Mouse (Mus musculus) fibroblast of lung, adult 2 months (primary cell): ENCODE data around the gene B230217C12Rik.

Experiments
- DNase-seq: peaks from one replicate; pipeline ENCODE4 v3.0.0-alpha.2; 2011; ENCODE audit warnings: low read depth

B230217C12Rik gene

DNA sequence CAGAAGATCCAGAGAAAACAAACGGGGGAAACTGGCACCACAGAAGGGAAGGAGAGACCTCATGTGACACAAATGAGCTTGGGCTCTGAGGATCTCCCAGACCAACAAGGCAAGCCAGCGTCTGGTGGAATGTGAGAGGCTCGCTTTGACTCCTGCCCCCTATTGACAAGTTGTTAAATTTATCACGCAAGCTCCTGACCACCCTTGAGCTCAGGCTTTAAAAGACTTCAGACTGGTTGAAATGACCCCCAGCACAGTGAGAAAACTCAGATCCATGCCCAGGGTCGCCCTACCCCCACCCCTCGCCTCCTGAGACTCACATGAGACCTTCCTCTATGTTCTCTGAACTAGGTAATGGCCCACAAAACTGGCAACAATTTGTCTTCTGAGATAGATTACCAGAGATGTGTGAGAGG, at the start of gene B230217C12Rik:
TSS of gene B230217C12Rik (plus strand) at position 242 of the 416 bp plus-strand sequence.
- no peak for DNase-seq

DNA sequence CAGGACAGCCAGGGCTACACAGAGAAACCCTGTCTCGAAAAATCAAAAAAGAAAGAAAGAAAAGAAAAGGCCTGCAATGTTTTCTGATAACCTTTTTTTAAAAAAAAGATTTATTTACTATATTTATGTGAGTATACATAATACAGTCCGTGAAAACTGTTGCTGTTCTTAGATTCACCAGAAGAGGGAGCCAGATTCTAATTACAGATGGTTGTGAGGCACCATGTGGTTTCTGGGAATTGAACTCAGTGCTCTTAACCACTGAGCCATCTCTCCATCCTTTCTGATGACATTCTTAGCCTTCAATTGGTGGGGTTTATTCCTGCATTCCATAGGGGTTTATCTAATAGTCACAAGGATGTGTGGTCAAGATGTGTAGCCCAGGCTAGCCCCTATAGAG, 47.4 kb upstream of the B230217C12Rik start:
- DNase-seq = no peak

DNA sequence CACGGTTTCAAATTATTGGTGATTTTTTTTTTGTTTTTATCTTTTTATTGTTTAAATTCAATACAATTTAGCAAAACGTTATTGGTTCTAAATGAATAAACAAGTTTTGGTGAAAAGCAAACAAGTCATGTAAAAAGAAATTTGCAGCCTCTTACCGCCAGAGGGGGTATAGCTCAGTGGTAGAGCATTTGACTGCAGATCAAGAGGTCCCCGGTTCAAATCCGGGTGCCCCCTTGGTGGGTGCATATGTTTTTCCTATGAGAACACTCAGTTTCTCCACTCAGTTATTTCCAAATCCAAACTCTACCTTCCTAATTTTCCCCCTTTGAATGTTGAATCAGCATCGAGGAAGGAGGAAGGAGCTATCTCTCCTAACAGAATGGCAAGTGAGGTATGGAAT, 43.7 kb upstream of the B230217C12Rik start:
- DNase-seq = no peak

DNA sequence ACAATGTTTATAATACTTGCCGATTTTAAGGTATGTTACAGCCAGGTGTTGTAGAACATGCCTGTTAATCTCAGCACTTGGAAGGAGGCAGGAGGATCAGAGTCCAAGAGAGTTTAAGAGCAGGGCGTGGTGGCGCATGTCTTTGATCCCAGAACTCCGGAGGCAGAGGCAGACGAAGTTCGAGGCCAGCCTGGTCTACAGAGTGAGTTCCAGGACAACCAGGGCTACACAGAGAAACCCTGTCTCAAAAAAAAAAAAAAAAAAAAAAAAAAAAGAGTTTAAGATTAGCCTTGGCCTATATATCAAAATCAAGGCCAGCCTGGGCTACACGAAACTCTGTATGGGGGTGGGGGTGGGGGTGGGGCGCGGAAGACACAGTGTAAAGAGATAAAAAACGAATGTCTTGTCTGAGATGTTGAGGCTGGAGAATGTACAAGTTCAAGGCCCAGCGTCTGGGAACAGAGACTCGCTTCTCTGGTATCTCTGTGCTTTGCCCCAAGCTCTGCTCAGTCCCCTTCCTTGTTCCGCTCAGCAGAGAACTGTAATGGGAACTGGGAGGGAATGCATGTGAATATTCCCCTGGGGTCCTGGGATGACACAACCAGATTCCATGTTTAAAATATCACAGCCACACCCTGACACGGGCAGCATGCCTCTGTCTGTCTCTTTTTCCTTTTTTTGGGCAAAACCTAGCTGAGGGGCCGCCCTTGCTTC, 43.1 kb upstream of the B230217C12Rik start:
- no peak for DNase-seq

DNA sequence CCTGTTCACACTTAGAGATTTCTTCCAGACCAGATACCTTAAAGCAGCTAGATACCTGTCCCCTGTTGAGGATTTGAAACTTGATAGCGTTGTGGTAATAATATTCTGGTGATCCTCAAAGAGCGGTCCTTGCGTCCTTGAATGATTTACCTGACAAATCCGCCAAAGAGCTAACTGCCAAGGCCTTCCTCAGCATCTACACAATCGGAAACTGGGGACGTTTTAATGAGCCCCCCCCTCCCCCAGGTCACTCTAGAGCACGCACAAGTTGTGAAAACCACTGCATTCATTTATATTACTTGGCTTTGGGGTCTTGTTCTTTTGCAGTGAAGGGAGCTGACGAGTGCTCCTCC, 42.5 kb upstream of the B230217C12Rik start:
- DNase-seq = no peak

DNA sequence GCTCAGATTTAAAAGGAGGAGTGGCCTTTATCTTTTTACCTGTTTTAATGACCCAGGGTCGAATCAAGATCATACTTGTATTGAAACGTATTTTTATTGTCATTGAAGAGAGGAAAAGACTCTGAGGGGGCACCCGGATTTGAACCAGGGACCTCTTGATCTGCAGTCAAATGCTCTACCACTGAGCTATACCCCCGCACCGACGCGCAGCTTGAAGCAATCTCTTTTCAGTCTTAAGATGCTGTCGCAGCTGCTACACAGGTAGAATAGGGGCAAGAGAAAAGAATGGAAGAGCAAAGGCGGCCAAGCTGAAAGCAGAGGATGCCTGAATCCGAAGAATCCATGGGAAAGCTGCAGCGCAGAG, 41.8 kb upstream of the B230217C12Rik start, which contains the start of gene Lasp1:
TSS of gene Lasp1 (plus strand) at position 219 of the 364 bp plus-strand sequence.
- DNase-seq = no peak

DNA sequence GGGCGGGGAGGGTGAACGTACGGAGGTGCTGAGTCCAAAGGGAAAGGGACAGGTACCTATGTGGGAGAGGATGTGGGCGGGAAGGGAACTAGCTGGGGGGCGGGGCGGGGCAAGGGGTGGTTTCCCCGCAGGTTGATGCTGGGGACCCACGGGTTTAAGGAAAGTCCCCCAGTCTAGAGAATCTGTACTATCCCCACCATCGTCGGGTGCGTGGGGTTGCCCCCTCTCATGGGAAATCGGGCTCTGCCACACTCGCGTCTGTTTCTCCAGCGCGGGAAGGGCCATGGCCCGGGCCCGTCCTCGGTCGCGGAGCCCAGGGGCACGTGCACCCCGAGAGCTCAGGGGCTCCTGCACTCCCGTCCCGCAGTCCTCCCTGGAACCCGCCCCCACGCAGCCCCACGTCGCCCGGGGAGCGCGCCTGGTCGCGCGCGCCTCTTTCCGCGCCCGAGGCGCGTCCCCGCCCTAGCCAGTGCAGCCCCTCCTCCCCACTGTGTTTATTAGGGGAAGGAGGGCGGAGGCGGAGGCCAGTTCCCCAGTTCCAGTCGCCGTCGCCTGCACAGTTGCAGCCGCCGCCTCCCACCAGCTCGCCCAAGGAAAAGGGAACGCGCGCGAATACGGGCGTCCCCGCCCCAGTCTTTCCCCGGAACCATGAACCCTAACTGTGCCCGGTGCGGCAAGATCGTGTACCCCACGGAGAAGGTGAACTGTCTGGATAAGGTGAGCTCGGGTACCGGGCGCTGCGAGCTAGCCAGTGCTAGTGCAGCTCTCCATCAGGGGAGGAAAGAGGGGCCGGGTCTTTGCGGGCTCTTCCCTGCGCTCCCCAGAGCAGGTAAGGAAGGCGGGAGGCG, 41.2 kb upstream of the B230217C12Rik start:
- no peak for DNase-seq

DNA sequence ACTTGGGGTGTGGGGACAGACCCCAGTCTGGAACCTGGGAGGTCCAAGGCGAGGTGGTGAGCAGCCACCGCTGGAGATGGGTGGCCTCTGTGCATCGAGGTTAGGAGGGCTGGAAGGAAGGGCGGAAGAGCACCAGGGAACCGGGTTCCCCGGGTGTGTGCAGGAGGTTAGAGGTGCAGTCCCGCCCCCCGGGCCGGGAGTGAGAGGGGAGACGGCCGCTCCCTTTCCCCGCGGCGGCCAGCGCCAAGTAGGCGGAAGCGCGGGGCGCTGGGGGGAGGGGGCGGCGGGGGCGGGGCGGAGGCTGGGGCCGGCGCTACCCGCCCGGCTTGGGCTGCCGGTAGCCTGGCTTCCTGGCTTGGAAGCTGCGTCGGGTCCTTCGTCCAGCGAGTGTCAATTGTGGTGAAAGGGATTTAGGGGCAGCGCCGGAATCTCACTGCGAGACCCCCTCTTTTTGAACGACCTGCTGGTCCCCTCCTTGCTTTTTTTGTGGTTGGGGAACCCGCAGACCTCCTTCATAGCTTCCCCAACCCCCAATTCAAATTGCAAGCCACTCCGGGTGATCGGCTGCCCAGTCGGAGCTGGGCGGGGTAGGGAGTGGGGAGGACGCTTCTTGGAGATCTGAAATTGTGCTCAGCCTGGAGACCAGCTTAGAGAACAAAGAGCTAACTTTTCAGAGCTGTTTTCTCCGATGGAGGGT, 40.4 kb upstream of the B230217C12Rik start:
- no peak for DNase-seq

DNA sequence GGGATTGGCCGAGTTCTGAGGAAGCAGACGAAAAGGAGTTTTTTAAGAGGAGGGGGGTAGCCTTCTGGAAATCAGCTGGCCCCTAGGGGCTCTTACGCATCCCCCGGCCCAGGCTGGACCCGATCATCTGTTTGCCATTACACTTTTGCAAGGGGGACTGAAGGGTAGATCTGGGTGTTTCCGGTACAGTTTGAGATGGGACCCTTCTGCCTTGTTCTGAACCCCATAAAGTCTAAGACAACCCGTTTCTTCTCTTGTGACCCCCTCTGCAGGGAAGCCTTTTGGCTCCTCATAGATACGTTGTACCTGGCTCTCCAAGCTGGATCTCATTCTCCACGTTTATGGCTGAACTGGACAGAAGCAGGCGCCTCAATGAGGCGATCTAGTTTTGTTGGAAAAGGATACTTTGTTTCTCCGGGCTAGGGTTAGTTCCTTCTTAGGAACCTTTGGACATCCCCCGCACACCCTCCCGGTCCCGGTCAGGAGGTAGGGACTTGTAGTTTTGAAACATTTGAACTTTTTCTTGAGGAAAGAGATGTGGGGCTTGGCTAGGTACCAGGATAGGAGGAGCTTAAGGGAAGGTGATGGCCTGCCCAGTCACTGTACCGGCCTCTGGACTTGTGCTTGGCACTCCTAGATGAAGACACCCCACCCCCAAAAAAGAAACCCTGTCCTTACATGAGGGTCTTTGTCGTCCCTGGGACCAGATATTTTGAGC, 39.7 kb upstream of the B230217C12Rik start:
- no peak for DNase-seq

DNA sequence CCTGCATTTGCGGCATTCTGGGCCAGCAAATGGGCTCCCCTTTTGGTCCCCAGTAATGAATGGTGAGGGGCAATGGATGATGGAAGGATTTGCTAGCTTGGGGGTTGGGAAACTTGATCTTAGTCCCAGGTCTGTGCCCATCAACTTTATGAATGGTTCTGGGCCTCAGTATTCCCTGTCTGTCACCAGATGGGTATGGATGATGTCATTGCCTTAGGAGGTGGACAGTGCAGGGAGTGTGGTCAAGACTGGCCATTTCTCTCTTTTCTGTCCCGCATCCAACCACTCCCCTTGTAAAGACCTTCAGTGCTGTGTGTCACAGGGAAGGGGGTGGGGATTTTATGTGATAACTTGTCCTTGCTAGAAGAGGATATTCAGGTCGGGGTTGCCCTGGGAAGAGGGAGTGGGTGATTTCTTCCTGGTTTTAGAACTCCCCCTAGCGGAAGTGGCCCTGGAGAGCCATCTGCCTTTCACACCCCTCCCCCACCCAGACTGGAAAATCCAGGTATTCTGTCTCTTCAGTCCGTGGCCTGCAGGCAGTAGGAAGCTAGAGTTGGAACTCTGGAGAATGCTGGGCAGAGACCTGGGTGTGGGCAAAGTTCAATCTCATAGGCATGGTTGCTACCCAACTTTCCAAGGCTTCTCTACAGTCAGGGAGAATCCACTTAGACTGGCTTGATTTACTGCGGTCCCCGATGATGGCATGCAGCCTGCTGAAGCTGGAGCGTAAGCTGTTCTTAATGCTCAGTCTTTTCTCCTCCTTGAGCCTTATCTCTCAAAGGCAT, 39.0 kb upstream of the B230217C12Rik start:
- DNase-seq = no peak

DNA sequence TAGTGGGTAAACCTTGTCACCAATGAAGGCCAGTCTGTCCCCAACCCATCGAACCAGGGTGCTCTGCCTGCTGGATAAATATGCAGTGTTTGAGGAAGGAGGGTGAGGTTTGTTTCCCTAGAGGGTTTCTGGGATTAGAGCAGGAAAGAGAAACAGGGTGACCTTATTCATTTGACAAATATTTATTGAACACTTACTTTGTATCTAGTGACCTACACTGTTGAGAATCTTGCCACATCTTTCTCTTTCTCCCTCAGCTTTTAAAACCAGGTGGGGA, 38.4 kb upstream of the B230217C12Rik start:
- DNase-seq = no peak

DNA sequence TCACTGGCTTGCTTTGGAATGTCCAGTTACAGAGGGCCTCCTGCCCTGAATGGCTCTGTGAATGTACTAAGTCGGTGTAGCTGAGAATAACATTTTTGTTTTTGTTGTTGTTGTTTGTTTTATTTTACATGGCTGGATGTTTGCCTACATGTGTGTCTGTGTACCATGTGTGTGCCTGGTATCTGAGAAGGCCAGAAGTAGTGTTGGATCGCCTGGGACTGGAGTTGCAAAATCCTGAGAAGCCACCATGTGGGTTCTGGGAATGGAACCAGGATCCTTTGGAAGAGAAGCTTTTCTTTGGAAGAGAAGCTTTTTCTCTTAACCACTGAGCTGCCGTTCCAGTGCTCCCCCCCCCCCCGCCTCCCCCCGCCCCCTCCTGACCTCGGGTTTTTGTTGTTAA, 38.1 kb upstream of the B230217C12Rik start:
- DNase-seq = no peak

DNA sequence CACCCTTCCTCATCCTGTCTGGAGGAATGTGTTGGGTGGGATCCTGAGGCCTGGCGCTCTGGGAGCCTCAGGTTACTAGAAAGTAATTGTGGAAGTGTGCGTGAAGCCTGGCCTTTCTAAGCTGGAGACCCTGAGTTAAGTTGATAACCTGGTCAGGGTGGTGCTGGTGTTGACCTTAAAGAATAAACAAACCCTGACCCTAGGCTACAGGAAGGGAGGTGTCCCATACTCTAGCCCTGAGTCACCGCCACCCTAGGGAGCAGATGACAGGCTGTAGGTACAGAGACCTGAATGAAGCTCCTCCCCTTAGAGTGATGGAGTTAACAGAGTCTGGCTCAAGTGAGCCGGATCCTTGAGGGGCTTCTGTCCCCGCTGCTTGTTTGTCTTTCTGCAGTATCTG, 36.7 kb upstream of the B230217C12Rik start:
- DNase-seq = no peak

DNA sequence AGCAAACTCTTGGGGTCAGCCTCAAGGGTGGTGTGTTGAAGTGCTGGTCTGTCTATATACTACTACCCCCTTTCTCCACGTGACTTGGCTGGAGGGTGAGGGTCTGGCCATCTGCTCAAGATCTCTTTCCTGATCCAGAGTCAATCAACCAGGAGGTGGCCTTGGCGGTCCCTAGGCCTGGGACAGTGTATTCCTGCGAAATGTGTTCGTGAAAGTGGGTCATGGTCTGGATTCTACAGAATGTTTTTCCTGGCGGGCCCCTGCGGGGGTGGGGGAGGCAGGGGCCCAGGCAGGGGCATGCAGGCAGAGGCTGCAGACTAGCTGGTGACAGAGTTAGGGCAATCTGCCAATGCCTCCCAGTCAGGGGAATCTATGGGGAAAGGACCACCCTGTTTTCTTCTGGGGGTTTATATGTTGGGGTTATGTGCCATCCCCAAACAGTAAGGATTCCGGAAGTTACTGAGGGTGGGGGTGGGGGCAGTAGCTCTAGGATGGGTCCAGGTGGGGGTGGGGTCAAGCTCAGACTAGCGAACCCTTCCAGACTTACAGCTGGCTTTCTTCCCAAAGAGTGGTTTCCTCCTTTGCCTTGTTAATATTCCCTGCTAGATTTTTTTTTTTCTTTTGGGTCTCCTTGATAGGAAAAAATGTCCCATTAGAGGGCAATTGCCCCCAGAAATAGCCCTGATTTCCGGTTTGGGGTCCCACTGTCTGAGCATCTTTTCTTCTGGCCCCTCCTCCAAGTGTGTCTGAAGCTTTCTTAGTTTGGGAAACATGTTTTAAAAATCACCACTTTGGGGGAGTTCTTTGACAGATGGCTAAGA, 35.5 kb upstream of the B230217C12Rik start:
- DNase-seq = no peak

DNA sequence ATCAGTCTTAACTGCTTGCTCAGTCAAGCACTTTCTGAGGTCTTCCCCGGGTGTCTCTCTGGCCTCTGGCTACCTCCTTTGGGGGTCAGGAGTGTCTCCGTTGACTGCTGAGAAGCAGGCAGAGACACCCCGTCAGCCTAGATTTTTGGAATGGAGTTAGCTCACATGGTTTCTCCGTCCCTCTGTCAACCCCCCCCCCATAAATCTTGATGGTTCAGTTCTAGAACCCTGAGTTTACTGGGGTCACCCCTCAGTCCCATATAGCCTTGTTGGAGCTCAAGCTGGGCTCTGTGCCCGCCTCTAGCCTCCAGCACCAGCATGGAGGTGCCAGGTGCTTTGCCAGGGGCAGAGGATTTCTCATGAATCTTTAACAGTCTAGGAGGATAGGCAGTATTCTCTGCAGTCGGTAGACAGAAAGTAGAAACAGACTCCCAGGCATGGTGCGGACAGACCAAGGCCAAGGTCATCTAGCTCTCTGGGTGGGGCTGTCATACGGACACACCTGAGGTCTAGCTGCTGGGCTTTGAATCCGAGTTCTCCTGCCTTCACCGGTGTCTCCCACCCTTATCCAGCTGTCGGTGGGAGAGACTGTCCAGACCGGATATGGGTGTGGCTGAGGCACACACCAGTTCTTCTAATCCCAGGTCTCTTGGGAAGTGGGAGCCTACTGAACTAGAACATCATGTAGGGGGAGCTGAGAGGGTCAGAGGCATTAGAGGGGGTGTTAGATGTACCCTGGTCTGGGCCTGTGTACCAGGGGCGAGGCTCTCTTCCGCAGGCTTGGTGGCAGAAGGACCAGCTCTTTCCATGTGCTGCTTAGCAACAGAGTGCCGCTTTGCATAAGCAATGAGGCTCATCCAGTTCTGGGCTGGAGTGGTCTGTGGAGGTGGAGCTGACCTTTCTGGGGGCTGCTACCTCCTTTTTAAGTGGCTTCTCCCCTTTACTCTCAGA, 34.6 kb upstream of the B230217C12Rik start:
- DNase-seq = no peak

DNA sequence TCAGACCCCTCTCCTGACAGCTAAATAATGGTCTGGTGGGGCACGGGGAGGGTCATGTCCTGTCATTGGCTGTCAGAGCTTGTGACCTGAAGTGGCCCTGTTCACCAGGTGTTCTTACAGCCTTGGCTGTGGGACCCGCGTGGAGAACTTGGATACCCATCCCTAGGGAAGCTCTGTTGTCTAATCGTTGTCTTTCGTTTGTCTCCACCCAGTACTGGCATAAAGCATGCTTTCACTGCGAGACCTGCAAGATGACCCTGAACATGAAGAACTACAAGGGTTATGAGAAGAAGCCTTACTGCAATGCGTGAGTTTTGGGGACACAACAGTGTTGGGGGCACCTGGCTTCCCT, 34.0 kb upstream of the B230217C12Rik start:
- DNase-seq = no peak

DNA sequence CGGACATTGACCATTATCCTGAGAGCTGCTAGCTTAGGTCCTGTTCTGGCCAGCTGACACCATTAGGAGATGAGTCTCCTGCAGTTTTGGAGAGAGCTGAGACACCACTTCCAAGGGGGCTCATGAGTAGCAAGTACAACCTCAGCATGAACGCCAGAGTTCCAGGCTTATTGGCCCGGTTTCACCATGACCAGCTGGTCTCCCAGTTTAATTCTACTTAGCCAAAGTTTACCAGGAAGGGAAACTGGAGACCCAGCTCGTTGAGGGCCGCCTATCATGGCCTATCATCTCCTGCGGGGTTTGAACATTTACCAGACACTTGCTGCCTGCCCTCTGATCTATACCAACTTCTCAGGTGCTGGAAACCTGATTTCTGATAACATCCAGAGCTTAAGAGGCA, 33.0 kb upstream of the B230217C12Rik start:
- no peak for DNase-seq

DNA sequence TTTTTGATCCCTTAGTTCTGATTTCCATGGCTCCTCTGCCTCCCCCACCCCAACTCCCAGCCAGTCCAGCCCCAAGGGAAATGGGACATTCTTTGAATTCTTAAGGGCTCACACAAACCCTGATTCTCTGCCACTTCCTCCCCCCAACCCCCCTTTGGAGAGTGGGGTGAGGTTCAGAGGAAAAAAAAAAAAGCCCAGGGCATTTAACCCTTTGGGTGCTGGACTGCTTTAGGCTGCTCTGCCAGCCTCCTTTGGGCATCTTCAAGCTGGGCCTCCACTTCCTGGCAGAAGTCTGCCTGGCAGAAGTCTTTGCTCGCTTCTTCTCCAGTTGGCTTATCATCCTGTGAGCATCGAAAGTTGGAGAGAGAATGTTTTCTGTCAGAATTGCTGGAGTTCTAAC, 32.5 kb upstream of the B230217C12Rik start:
- DNase-seq = no peak

DNA sequence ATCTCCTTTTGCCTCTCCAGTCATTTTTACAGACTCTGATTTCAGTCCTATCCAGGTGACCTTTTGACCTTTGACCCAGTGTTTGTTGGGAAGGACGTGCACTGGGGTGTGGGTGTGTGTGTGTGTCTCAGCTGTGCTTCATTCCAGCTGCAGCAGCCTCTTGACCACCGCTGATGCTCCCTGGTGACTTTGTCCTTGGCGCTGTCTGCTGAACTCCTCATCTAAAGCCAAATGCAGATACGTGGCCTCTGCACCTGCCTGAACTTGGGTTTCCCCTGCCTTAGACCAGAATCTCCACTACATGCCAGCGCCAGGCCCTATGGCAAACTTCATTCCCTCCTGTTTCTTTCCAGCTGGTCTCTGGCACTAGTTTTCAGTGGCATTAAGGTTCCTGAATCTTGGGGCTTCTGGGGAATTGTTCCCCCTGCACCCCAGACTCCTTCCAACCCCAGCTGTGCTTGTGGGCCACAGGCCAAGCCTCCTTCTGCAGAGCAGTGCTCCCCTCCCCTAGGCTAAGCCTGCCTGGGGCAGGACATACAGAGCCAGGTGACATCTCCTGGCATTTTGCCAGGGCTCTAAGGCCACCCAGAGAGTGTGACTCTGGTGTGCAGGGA, 31.9 kb upstream of the B230217C12Rik start:
- DNase-seq = no peak
